Mouse (Mus musculus): Measurements from ENCODE around the gene Plekhj1. TPM values are rescaled to one million over a fixed set of nuclear protein-coding genes. Genes with fewer than 3 reads are reported as not detected.
"Not testable (repeated sequence)": the region's sequence is repeated elsewhere in the genome, so short reads cannot be mapped to it uniquely, and the experiment has no call there.

Plekhj1 gene
- polyA plus RNA-seq, 1 experiment from 2014 or later = 142 TPM

DNA sequence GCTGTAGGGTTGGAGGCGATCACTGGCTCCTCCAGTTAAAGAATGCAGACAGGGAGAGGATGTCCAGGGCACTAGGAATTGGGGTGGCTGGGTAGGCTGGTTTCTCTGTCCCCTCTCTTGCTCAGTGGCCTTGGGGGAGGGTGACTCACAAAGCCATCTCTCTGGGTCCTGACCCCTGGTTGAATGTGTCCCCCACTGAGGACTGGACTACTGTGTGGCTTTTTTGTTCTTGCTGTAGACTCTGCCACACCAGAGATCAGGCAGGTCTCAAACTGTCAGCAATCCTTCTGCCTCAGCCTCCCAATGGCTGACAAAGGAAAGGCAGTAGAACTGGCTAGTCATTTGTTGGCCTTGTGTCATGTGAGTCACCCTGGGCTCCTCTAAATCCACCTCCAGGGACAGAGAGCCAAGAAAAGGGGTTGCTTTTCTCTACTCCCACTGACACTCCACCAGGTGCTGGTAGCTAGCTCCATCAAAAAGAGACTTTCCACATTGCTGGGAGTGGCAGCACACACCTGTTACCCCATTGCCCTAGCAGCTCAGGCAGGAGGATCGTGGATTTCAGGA is 40.0 kb upstream of the Plekhj1 start:
- ATAC-seq (ENCODE audit: low FRiP score) (no peak), DNase-seq (ENCODE audit: low spot score) (no peak)
- WGBS = 54% methylated on average over 2 of the region's 2 CpGs
- no peak overlapping the region for H3K9ac ChIP-seq (ENCODE audit: low read depth, low read length)
- H3K9me3 ChIP-seq (ENCODE audit: control insufficient read depth, low read length) = no peaks in the 10 kb centered on the region
- no peak overlapping the region for H3K27ac ChIP-seq (ENCODE audit: low read depth, low read length)
- no peak overlapping the region for H3K4me3 ChIP-seq (ENCODE audit: low read depth, low read length)
- no peak overlapping the region for H3K4me2 ChIP-seq (replicated peaks; ENCODE audit: low read depth, low read length)
- peaks cover 49% of the 10 kb centered on the region for H3K27me3 ChIP-seq (ENCODE audit: control insufficient read depth, insufficient read depth, low read length)
- no peaks in the 10 kb centered on the region; the same call in 1 of the 2 replicates for H3K4me1 ChIP-seq (replicated peaks; ENCODE audit: control insufficient read depth, insufficient read depth, low read length)
- no peaks in the 10 kb centered on the region for H3K36me3 ChIP-seq (ENCODE audit: control insufficient read depth, insufficient read depth, low read length)

DNA sequence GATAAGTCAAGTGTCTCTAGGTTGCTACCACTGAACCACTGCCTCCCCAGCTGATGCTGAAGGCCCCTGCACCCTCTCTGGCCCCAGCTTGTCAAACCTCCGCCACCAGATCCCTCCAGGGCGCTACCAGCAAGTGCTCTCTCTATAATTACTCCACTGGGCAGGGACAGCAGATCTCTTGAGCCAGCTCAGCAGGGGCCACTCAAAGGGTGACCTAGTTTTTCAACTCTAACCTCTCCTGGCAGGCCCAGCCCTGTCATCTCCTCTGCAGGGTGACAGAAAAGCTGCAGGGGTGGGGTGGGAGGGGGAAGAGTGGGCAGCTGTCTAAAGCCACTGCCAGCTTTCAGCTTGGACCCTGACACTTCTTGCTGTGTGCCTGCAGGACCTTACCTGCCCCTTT is 39.4 kb upstream of the Plekhj1 start:
- no peaks in the 10 kb centered on the region for H3K36me3 ChIP-seq (ENCODE audit: control insufficient read depth, insufficient read depth, low read length)
- H3K27ac ChIP-seq (ENCODE audit: low read depth, low read length) = no peak overlapping the region
- no peak overlapping the region for H3K4me2 ChIP-seq (replicated peaks; ENCODE audit: low read depth, low read length)
- H3K9ac ChIP-seq (ENCODE audit: low read depth, low read length) = 0 out of 2 replicates have a peak overlapping the region, but pooled peaks have one; percentile 7
- H3K27me3 ChIP-seq (ENCODE audit: control insufficient read depth, insufficient read depth, low read length) = peaks cover 43% of the 10 kb centered on the region
- H3K4me1 ChIP-seq (replicated peaks; ENCODE audit: control insufficient read depth, insufficient read depth, low read length) = peaks cover 1% of the 10 kb centered on the region
- DNase-seq (ENCODE audit: low spot score) (no peak), ATAC-seq (ENCODE audit: low FRiP score) (no peak)
- H3K4me3 ChIP-seq (ENCODE audit: low read depth, low read length) = no peak overlapping the region
- no peaks in the 10 kb centered on the region for H3K9me3 ChIP-seq (ENCODE audit: control insufficient read depth, low read length)
- WGBS = 19% methylated on average over 2 of the region's 2 CpGs

DNA sequence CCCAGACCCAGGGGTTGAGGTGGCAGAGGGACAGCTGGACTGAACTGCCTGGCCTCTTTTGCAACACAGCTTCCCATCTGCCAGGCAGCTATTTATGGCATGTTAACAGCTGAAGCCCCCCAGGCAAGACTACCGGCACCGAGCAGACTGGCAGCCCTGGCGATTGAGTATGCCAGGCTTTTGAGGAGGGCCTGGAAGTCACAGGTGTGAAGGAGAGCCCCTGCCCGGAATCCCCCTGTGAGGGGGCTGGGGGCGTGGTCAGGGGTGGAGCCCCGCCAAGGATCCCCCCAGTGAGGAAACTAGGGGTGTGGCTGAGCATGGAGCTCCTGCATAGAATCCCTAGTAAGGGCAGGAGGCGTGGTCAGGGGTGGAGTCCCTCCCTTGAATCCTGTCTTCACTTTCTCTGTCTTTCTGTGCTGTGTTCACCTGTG is 38.5 kb upstream of the Plekhj1 start:
- Histone ChIP-seq H3K27me3 (ENCODE audit: control insufficient read depth, insufficient read depth, low read length) (peaks cover 34% of the 10 kb centered on the region), H3K27ac (ENCODE audit: low read depth, low read length) (no peak overlapping the region), H3K4me3 (ENCODE audit: low read depth, low read length) (no peak overlapping the region), H3K9me3 (ENCODE audit: control insufficient read depth, low read length) (no peaks in the 10 kb centered on the region), H3K9ac (ENCODE audit: low read depth, low read length) (no peak overlapping the region), H3K4me2 (replicated peaks; ENCODE audit: low read depth, low read length) (no peak overlapping the region), H3K36me3 (ENCODE audit: control insufficient read depth, insufficient read depth, low read length) (no peaks in the 10 kb centered on the region), H3K4me1 (replicated peaks; ENCODE audit: control insufficient read depth, insufficient read depth, low read length) (peaks cover 3% of the 10 kb centered on the region)
- DNase-seq (ENCODE audit: low spot score) = no peak
- WGBS = 53% methylated on average over 7 of the region's 7 CpGs
- ATAC-seq (ENCODE audit: low FRiP score) = no peak

DNA sequence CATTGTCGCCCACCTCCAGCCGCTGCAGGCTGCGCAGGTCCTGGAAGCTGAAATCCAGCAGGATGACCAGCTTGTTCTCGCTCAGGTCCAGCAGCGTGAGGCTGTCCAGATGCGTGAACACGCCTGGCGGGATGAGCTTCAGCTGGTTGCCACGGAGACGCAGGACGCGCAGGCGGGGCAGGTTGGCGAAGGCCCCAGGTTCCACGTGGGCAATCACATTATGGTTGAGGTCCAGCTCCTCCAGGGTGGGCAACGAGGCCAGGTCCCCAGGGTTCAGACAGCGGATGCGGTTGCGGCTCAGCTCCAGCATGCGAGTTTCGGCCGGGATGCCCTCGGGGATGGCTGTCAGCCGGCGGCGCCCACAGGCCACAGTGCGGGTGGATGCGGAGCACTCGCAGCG is 37.2 kb upstream of the Plekhj1 start:
- WGBS = 49% methylated on average over 30 of the region's 30 CpGs
- H3K27ac ChIP-seq (ENCODE audit: low read depth, low read length) = no peak overlapping the region
- no peak for DNase-seq (ENCODE audit: low spot score)
- H3K36me3 ChIP-seq (ENCODE audit: control insufficient read depth, insufficient read depth, low read length) = no peaks in the 10 kb centered on the region
- no peak overlapping the region for H3K9ac ChIP-seq (ENCODE audit: low read depth, low read length)
- 0 out of 2 replicates have a peak overlapping the region, but pooled peaks have one; percentile 17 for H3K4me2 ChIP-seq (replicated peaks; ENCODE audit: low read depth, low read length)
- H3K9me3 ChIP-seq (ENCODE audit: control insufficient read depth, low read length) = no peaks in the 10 kb centered on the region
- ATAC-seq (ENCODE audit: low FRiP score) = no peak
- H3K4me1 ChIP-seq (replicated peaks; ENCODE audit: control insufficient read depth, insufficient read depth, low read length) = peaks cover 5% of the 10 kb centered on the region
- H3K4me3 ChIP-seq (ENCODE audit: low read depth, low read length) = no peak overlapping the region
- peaks cover 31% of the 10 kb centered on the region for H3K27me3 ChIP-seq (ENCODE audit: control insufficient read depth, insufficient read depth, low read length)

DNA sequence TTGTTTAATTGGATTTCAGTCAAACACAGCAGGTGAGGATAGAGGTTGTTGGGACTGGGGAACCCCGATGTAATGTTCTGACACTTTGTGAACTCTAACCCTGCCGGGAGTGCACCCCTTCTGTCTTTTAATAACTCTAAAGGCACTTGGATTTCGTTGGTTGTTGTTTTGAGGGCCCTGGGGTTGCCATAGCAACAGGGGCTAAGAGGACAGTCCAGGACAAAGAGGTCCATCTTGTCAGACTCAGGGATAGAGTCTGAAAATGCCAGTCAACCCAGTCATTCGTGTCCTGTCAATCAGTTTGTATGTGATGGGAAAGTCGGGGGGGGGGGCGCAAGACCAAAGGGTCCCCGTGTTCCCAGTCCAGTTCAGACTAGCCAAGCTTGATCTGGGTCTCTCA is 34.4 kb upstream of the Plekhj1 start:
- H3K9ac ChIP-seq (ENCODE audit: low read depth, low read length) = no peak overlapping the region
- H3K27ac ChIP-seq (ENCODE audit: low read depth, low read length) = no peak overlapping the region
- peaks cover 31% of the 10 kb centered on the region for H3K27me3 ChIP-seq (ENCODE audit: control insufficient read depth, insufficient read depth, low read length)
- H3K4me3 ChIP-seq (ENCODE audit: low read depth, low read length) = no peak overlapping the region
- no peak for DNase-seq (ENCODE audit: low spot score)
- no peak overlapping the region for H3K4me2 ChIP-seq (replicated peaks; ENCODE audit: low read depth, low read length)
- ATAC-seq (ENCODE audit: low FRiP score) = no peak
- no peaks in the 10 kb centered on the region for H3K9me3 ChIP-seq (ENCODE audit: control insufficient read depth, low read length)
- H3K36me3 ChIP-seq (ENCODE audit: control insufficient read depth, insufficient read depth, low read length) = no peaks in the 10 kb centered on the region
- H3K4me1 ChIP-seq (replicated peaks; ENCODE audit: control insufficient read depth, insufficient read depth, low read length) = peaks cover 13% of the 10 kb centered on the region
- 57% methylated on average over 7 of the region's 7 CpGs for WGBS

DNA sequence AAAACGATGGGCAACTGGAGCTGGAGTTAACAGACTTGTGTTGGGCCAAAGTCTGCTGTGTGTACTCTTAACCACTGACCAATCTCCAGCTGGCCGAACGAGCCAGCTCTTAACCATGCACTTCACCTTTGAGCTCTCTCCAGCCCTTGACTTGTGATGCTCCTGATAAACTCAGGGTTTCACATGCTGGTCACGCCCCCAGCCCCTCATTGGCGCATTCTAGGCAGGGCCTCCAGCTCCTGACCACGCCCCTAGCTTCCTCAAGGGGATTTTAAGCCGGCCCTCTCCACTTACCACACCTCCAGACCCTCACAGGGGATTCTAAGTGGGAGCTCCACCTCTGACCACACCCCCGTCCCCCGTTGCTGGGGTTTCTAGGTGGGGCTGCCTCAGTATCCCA is 32.7 kb upstream of the Plekhj1 start:
- 2% methylated on average over 9 of the region's 9 CpGs for WGBS
- H3K27me3 ChIP-seq (ENCODE audit: control insufficient read depth, insufficient read depth, low read length) = peaks cover 23% of the 10 kb centered on the region
- H3K4me3 ChIP-seq (ENCODE audit: low read depth, low read length) = no peak overlapping the region
- ATAC-seq (ENCODE audit: low FRiP score) (no peak), DNase-seq (ENCODE audit: low spot score) (peak; percentile 72)
- H3K36me3 ChIP-seq (ENCODE audit: control insufficient read depth, insufficient read depth, low read length) = no peaks in the 10 kb centered on the region
- peaks cover 15% of the 10 kb centered on the region for H3K4me1 ChIP-seq (replicated peaks; ENCODE audit: control insufficient read depth, insufficient read depth, low read length)
- H3K27ac ChIP-seq (ENCODE audit: low read depth, low read length) = no peak overlapping the region
- no peaks in the 10 kb centered on the region for H3K9me3 ChIP-seq (ENCODE audit: control insufficient read depth, low read length)
- H3K9ac ChIP-seq (ENCODE audit: low read depth, low read length) = no peak overlapping the region
- H3K4me2 ChIP-seq (replicated peaks; ENCODE audit: low read depth, low read length) = no peak overlapping the region

DNA sequence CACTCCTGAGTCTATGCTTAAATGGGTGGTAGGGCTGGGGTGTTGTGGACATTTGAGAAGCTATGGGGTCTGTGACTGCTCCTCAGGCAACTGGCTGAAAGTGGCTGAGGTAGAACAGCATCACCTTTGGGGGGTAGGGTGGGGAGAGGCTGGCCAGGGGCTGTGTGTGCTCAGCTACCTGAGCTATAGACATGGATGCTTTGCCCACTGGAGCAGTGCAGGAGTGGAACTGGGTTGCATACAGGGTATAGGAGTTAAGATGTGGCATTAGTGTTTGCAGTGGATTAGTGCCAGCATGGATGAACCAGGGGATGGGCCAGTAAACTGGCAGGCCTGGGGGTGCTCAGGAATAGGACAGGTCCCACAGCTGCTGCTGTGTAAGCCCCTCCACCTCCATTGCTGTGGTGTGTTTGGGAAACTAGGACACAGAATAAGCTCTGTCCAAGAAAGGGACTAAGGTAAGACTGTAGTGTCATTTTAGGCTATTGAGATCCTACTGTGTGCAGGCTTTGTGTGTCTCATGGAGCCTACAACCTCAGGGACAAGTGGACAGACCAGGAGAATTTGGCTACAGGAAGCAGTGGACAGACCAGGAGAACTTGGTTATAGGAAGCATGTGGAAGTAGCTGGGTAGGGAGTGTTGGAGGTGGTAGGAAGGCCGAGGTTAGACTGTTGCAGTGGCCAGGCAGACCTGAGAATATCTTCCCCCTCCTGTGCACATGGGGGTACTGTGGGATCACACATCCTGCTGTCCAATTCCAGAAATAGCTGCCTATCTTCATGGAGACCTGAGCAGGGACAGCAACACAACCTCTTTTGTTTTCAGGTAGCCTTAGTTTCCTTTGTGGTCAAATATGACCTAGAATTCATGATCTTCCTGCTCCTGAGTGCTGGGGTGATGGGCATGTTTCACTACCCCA is 31.2 kb upstream of the Plekhj1 start:
- H3K4me3 ChIP-seq (ENCODE audit: low read depth, low read length) = no peak overlapping the region
- no peak overlapping the region for H3K9ac ChIP-seq (ENCODE audit: low read depth, low read length)
- no peak overlapping the region for H3K27ac ChIP-seq (ENCODE audit: low read depth, low read length)
- WGBS = 53% methylated on average over 1 of the region's 1 CpGs
- no peaks in the 10 kb centered on the region for H3K36me3 ChIP-seq (ENCODE audit: control insufficient read depth, insufficient read depth, low read length)
- H3K4me1 ChIP-seq (replicated peaks; ENCODE audit: control insufficient read depth, insufficient read depth, low read length) = peaks cover 15% of the 10 kb centered on the region; the same call in 1 of the 2 replicates
- DNase-seq (ENCODE audit: low spot score) (no peak), ATAC-seq (ENCODE audit: low FRiP score) (no peak)
- peaks cover 8% of the 10 kb centered on the region for H3K27me3 ChIP-seq (ENCODE audit: control insufficient read depth, insufficient read depth, low read length)
- H3K9me3 ChIP-seq (ENCODE audit: control insufficient read depth, low read length) = no peaks in the 10 kb centered on the region
- no peak overlapping the region for H3K4me2 ChIP-seq (replicated peaks; ENCODE audit: low read depth, low read length)

DNA sequence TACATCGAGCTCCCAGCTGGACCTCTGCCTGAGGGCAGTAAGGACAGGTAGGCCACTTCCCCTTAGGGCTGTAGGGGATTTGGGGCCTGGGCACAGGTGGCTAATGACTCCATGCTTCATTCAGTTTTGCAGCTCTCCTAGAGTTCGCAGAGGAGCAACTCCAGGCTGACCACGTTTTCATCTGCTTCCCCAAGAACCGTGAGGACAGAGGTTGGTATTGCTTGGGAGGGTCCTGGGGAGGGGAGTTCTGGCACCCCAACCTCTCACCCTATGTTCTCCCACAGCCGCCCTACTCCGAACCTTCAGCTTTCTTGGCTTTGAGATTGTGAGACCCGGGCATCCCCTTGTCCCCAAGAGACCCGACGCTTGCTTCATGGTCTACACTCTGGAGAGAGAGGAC is 30.2 kb upstream of the Plekhj1 start:
- peaks cover 15% of the 10 kb centered on the region; the same call in 1 of the 2 replicates for H3K4me1 ChIP-seq (replicated peaks; ENCODE audit: control insufficient read depth, insufficient read depth, low read length)
- H3K9me3 ChIP-seq (ENCODE audit: control insufficient read depth, low read length); H3K4me3 ChIP-seq (ENCODE audit: low read depth, low read length); H3K27me3 ChIP-seq (ENCODE audit: control insufficient read depth, insufficient read depth, low read length); ATAC-seq (ENCODE audit: low FRiP score); H3K36me3 ChIP-seq (ENCODE audit: control insufficient read depth, insufficient read depth, low read length); H3K9ac ChIP-seq (ENCODE audit: low read depth, low read length); DNase-seq (ENCODE audit: low spot score); H3K4me2 ChIP-seq (replicated peaks; ENCODE audit: low read depth, low read length); H3K27ac ChIP-seq (ENCODE audit: low read depth, low read length): not testable (repeated sequence)
- WGBS = 85% methylated on average over 7 of the region's 9 CpGs

Data from hindbrain, embryonic 11.5 days (tissue).